Mouse (Mus musculus) embryonic fibroblast, embryonic 13.5 days (primary cell): Measurements from ENCODE around the gene Msantd3. TPM values are rescaled to one million over a fixed set of nuclear protein-coding genes. Genes with fewer than 3 reads are reported as not detected.
A peak's percentile ranks its signal among the peaks of the same experiment; 100 is the strongest.

ENCODE experiments used
- H3K27ac ChIP-seq: 2 replicates; pipeline ENCODE4 v1.5.1; 2012; ENCODE audit warnings: low read length, control low read depth, inconsistent platforms; ENCODE audit not compliant: insufficient read depth
- H3K4me1 ChIP-seq: 2 replicates; pipeline ENCODE4 v1.6.1; 2011; ENCODE audit warnings: low read length; ENCODE audit not compliant: control insufficient read depth, insufficient read depth
- H3K4me3 ChIP-seq: 2 replicates; pipeline ENCODE4 v1.5.1; 2011; ENCODE audit warnings: mild to moderate bottlenecking, control low read depth, low read length; ENCODE audit not compliant: insufficient read depth
- CTCF ChIP-seq: IDR thresholded peaks from 2 replicates; pipeline ENCODE4 v1.5.1; 2011; ENCODE audit warnings: mild to moderate bottlenecking, control low read depth, low read length, moderate library complexity, borderline replicate concordance; ENCODE audit not compliant: insufficient read depth
- POLR2A ChIP-seq: IDR thresholded peaks from 2 replicates; pipeline ENCODE4 v1.6.1; 2011; ENCODE audit warnings: low read depth, mild to moderate bottlenecking, control low read depth, low read length, moderate library complexity
- polyA plus RNA-seq: library from polyadenylated mRNA; stranded (reverse); fragments of >200 nt; gene quantifications from 2 replicates; pipeline ENCODE4 v1.2.4, GENCODE M21; 2011; ENCODE audit warnings: low read depth; ENCODE audit not compliant: missing spikeins, insufficient read length

Msantd3 gene
- 35.1 and 37.3 TPM in 2 replicates for polyA plus RNA-seq

DNA sequence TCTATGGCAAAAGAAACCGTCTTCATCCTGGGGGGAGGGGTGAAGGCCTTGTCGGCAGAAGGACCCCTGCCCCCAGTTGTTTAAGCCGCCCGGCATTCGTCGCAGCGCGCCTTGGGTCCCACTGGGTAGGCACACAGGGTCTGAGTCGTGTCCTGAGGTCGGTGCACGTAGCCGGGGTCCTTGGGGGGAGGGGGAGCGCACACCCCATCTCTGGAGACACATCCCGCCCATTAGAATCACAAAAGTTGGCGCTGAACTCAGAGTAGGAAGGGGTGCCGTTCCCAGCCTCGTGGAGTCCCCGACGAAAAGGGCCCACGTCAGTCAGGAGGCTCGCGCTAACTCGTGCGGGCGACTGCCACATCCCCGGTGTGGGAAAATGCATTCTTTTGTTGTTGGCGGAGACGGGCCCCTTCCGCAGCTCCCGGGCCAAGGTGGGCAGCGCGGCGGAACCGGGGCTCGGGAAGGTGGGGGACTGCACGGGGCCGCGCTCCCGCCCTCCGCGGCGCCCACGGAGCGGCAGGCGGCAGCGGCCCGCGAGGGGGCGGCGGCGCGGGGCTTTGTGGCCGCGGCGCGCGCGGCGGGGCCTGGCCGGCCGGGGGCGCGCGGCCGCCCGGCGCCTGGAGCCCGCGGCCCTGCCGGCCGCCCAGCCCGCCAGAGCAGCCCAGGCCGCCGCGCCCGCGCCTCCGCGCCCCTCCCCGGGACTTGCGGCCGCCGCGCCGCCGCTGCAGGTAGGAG is at the start of gene Msantd3:
Msantd3 (plus strand) TSS at position 95 of the 735 bp plus-strand sequence.
- H3K4me1 ChIP-seq, result 0 out of 2 replicates have a peak, but pooled peaks cover 2% of the 10 kb centered on the region
- no peak for TF ChIP-seq CTCF
- TF ChIP-seq POLR2A, result peak; percentile 62
- peak within 1 kb of the TSS; percentile 82 for H3K4me3 ChIP-seq
- H3K27ac ChIP-seq, result peak within 1 kb of the TSS; percentile 89

DNA sequence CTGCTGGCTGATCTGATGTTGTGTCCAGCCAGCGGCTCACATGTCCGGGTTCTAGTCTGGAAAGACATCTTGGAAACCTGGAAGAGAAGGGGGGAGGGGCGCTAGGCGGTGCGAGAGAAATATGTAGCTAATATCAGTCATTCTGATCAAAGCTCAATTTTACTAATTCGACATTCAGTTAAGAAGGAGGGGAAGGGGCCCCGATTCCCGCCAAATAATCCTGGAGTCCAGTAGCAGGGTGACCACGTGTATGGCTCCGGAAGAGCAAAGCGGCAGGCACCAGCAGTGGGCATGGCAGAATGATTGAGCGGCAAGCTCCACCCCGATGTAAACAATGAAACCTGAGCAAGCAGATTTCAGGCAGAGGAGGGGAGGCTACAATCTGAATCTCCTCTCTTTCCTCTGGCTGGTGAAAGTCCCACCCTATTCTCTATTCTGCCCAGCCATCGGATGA is 48.4 kb upstream of the Msantd3 start:
- no peak overlapping the region for H3K4me3 ChIP-seq

DNA sequence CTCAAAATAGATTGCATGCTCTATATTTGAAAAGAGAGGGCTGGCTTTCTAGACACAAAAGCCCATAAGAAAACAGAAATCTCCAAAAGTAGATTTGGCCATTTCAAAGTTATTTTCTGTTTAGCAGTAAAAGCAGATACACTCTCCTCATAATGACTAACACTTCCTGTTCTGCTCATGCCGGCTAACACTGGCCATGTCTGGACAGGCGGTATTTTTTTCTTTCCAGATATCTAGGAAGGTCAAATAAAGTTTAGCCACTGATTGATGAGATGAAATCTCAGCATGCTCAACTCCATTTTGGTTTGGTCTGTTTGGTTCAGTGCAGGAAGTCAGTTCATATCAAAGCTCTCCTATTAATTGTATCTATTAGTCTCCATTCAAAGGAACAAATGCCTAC is 47.2 kb upstream of the Msantd3 start:
- Histone ChIP-seq H3K4me1 (peaks cover 10% of the 10 kb centered on the region), H3K4me3 (no peak overlapping the region), H3K27ac (peak overlapping the region; percentile 78)
- TF ChIP-seq CTCF, result no peak

More for the DNA sequence above, 48.4 kb upstream of the Msantd3 start:
- H3K4me1 ChIP-seq, result peaks cover 10% of the 10 kb centered on the region
- no peak overlapping the region; the same call in 1 of the 2 replicates for H3K27ac ChIP-seq
- no peak for TF ChIP-seq CTCF
- no peak for TF ChIP-seq POLR2A

DNA sequence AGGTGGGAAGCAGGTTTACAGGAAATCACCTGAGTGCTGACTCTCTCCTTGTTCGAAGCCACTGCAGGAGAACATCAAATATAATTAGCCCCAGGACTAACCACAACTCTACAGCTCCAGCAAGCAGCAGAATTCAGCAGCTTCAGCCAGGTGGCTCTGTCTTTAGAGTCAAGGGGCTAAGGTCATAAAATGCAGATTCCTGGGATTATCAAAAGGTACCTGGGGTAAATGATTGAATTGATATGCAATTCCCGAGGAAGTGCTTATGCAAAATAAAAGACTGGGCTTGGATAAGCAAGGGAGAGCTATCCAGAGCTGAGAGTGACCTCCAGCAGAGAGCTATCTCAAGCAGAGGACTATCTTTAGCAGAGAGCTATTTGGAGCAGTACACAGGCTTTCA is 28.9 kb upstream of the Msantd3 start:
- Histone ChIP-seq H3K4me3 (no peak overlapping the region), H3K27ac (no peak overlapping the region), H3K4me1 (no peaks in the 10 kb centered on the region)
- TF ChIP-seq POLR2A (no peak), CTCF (no peak)

DNA sequence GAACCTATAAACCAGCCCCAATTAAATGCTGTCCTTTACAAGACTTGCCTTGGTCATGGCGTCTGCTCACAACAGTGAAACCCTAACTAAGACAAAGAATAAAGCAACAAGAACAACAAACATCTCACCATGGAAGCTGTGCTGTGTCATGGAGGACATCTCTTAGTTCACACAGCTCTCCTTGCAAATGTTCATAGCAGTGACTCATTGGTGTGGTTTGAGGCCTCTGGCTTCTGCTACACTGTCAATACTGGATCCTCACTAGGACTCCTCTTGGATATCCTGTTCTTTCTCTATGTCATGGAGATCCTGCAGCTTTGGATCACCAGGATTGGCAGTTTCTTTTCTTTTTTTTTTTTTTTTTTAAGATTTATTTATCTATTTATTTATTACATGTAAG is 10.2 kb upstream of the Msantd3 start:
- H3K4me3 ChIP-seq, result no peak overlapping the region
- H3K27ac ChIP-seq, result no peak overlapping the region
- H3K4me1 ChIP-seq, result no peaks in the 10 kb centered on the region
- TF ChIP-seq POLR2A (no peak), CTCF (no peak)

DNA sequence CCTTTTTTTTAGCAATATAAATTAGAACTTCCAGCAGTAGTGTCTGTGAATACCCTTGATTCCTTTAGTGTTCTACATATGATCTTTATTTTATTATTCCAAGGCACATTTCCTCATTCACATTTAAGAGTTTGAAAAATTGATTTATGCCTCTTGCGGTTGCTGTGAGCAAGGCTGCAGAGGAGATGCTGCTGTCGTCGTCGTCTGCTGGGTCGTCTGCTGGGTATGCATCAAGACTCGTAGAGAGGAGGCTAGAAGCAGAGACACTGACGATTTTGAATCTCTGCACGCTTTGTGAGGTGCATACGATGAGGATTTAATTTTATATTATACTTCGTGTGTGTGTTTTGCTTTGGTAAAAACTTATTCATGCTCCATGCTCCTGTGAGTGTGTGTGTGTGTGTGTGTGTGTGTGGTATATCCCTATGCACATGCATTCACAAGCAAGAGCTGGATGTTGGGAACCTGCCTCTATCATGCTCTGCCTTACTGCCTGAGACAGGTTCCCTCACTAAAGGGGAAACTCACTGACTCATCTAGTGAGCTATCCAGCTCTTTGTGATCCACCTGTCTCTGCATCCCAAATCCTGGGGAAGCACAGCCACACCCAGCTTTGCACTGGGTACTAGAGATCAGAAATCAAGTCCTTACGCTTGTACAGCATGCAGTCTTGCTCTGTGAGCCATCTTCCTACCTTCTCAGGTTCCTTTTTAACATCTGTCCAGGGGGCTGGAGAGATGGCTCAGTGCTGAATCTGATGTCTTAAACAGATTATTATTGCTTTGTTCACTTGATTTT is 7.7 kb upstream of the Msantd3 start:
- TF ChIP-seq POLR2A (no peak), CTCF (no peak)
- Histone ChIP-seq H3K27ac (no peak overlapping the region), H3K4me3 (no peak overlapping the region), H3K4me1 (no peaks in the 10 kb centered on the region)

DNA sequence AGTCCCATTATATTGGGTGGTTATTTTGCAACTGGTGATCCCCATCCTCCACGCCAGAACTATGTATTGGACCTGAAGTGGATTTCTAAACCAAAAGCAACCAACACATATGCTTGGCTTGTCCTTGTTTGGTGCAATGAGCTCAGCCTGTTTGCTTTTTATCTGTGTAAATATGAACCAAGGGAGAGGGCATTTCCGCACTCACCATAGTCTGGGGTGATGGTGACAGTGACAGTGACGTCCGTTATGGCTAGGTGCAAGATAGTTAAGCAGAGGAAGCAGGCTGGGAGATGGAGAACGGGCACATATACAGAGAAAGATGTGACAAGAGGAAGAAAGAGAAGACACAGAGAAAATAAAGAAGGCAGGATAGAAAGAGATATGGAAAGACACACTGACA is 3.5 kb upstream of the Msantd3 start:
- Histone ChIP-seq H3K27ac (no peak overlapping the region), H3K4me3 (no peak overlapping the region), H3K4me1 (no peaks in the 10 kb centered on the region)
- TF ChIP-seq CTCF (no peak), POLR2A (no peak)

DNA sequence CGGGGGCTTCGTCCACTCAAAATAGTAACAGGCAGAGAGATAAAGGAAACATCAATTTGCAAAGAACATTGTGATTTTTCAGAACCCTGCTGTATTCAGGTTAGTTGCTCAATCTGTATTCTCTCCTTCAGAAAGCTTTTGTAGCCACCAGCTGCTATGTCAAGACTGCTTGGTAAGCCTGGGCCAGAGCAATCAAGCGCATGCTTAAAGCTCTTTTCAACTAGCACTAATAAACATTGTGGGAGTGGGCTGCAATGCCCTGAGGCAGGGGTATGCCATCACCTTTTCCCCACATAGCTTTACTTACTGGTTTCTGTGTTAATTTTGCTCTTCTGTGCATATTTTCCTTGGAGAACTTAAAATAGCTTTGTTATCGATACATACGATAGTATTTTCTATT is 2.7 kb upstream of the Msantd3 start:
- TF ChIP-seq CTCF (no peak), POLR2A (no peak)
- no peak overlapping the region for H3K27ac ChIP-seq
- no peak overlapping the region for H3K4me3 ChIP-seq
- H3K4me1 ChIP-seq, result 0 out of 2 replicates have a peak, but pooled peaks cover 1% of the 10 kb centered on the region

DNA sequence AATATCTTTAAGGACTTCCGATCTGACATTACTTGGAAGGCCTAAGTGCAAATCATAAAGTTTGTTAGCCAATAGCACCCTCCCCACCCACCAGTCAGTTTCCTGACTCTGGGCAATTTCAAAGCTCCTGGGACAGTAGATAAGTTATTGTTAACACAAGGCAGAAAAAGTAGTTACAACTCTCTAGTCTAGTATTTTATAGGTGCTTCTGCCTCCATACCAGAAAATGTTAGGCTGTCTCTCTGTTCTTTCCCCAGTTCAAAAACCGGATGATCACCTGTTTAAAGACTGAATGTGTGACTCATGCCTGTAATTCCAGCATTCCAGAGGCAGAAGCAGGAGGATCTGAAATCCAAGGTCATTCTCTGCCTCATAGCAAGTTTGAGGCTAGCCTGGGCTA is 1.2 kb upstream of the Msantd3 start:
- no peak overlapping the region for H3K4me3 ChIP-seq
- no peak overlapping the region for H3K27ac ChIP-seq
- TF ChIP-seq POLR2A (no peak), CTCF (no peak)
- 0 out of 2 replicates have a peak, but pooled peaks cover 2% of the 10 kb centered on the region for H3K4me1 ChIP-seq
